Mouse (Mus musculus): ENCODE results near the gene Pkp1.

DNA sequence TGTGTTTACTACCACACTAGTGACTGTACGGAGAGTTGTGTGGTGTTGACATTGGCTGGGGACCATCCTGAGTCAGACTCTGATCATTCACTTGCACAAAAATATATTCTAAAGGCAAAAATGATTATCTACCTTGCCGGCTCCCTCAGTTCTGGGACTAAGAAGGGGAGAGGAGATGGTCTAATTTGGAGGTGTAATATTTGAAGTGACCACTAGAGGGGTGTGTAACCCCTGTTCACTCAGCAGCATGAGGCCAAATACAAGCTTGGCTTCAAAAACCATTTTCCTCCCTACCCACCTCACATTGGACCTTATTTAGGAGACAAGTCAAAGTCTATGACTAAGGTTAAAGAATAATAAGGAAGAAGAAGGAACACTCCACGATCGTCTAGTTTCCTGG, 39.5 kb upstream of the Pkp1 start:
- TF ChIP-seq CTCF (IDR thresholded peaks at IDR 0.05; ENCODE audit: control insufficient read depth, insufficient read depth, low read length) (no peak), POLR2A (IDR thresholded peaks at IDR 0.05; ENCODE audit: borderline replicate concordance, control insufficient read depth, low read depth, low read length) (no peak)
